Mouse (Mus musculus) heart, adult 2 months (tissue): ENCODE results near the gene Zranb3.

Source experiments
- CTCF ChIP-seq: fragments of 200-600 bp; IDR thresholded peaks from 2 replicates; pipeline ENCODE4 v1.8.1; 2022; ENCODE audit warnings: antibody characterized with exemption, mild to moderate bottlenecking, moderate library complexity
- POLR2A ChIP-seq: fragments of 200-500 bp; IDR thresholded peaks from 2 replicates; pipeline ENCODE4 v1.6.1; 2011; ENCODE audit warnings: mild to moderate bottlenecking, low read depth, low read length, control low read depth; ENCODE audit not compliant: insufficient read depth

- TF ChIP-seq POLR2A = no peak
- TF ChIP-seq CTCF = no peak
Measured at GRCm38 (mm10) chr1:128070003-128070402, 32.8 kb downstream of the Zranb3 start.
